Mouse (Mus musculus) heart, embryonic 14.5 days (tissue): ENCODE data around the gene Flt1. TPM values are rescaled to one million over a fixed set of nuclear protein-coding genes. Genes with fewer than 3 reads are reported as not detected.

ENCODE experiments used
- polyA plus RNA-seq: library from polyadenylated mRNA; unstranded; fragments of >200 nt; fragmentation: Nextera tagmentation; extraction: Ambion mirVana; gene quantifications from 2 replicates; pipeline ENCODE4 v1.2.1, GENCODE M21; 2014

The Flt1 gene
- polyA plus RNA-seq, 1 experiment from 2014 or later, result 28.9 TPM

Other genes with a start within 250 kb of the Flt1 start
- 316 and 345 TPM in 2 replicates for gene Pomp, start 134.4 kb upstream of the Flt1 start, polyA plus RNA-seq
- gene Slc46a3, start 168.8 kb upstream of the Flt1 start, polyA plus RNA-seq, result 2.8 and 3.5 TPM in 2 replicates
- 128 and 129 TPM in 2 replicates for gene Mtus2, start 231.3 kb upstream of the Flt1 start, polyA plus RNA-seq